Mouse (Mus musculus) kidney, adult 8-10 months (tissue): ENCODE measurements around the gene Tmem189.

Experiments used
- DNase-seq, 2 experiments: peaks; one replicate each; pipeline ENCODE4 v3.0.0; 2022

The Tmem189 gene

GRCm38 (mm10) chr2:167700018-167700417 lies 10.4 kb upstream of the Tmem189 start:
- DNase-seq: no peak

DNA sequence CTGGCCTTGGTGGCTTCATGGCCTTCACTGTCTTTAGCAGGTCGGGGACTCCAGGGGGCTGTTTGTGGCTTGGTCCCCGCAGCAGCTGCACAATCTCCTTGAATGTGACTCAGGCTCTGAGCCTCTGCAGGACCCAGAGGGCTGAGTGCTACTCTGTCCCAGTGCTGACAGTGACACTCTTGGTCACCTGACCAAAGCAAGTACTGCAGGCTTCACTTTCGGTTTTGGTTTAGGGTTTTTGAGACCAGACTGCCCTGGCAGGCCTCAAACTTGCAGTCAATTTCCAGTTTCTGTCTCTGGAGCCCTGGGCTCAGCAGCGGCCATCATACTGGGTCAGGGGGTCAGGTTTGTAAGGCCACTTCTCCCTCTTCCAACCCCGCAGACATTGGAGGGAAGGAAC lies 8.3 kb upstream of the Tmem189 start:
- DNase-seq: peak; percentile 63 to 65

GRCm38 (mm10) chr2:167696143-167696542 lies 6.5 kb upstream of the Tmem189 start:
- DNase-seq: no peak

- DNase-seq: no peak
Observed at GRCm38 (mm10) chr2:167695491-167695890, 5.9 kb upstream of the Tmem189 start.

DNA sequence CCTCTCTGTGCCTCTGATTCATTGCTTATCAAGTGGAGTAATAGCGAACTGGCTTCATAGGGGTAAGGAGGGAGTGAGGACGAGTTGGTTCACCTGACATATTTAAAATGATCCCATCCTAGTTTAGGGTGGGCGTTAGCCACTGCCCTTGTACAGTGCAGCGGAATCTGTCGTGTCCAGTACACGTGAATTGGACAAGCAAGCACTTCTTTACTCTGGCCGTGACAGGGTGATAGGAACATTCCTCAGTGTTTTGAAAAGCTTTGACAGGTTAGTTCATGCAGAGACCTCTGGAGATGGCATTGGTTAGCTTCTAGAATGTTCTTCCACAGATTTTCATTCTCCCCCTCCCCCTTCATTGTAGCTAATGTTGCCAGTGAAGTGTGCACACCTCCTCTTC lies 5.3 kb upstream of the Tmem189 start:
- no peak for DNase-seq

DNA sequence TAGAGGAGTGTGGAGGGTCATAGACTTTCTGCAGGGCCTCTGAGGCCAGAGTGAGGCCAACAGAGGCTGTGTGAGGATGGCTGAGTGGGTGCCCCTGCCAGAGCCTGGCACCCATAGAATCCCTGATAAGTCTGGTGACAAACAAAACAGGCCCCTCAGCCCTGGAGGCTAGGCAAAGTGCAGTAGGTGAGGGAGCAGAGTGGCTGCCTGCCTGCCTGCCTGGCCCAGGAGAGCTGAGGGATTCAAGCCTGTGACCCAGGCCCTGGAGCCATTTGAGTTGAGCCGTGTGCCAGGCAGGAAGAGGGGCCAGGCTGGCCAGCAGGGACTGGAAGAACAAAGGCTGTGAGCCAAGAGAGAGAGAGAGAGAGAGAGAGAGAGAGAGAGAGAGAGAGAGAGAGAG lies 4.6 kb upstream of the Tmem189 start:
- DNase-seq: no peak

- no peak for DNase-seq
Observed at GRCm38 (mm10) chr2:167693540-167693939, 3.9 kb upstream of the Tmem189 start.

- no peak for DNase-seq
Observed at GRCm38 (mm10) chr2:167692831-167693230, 3.2 kb upstream of the Tmem189 start.

DNA sequence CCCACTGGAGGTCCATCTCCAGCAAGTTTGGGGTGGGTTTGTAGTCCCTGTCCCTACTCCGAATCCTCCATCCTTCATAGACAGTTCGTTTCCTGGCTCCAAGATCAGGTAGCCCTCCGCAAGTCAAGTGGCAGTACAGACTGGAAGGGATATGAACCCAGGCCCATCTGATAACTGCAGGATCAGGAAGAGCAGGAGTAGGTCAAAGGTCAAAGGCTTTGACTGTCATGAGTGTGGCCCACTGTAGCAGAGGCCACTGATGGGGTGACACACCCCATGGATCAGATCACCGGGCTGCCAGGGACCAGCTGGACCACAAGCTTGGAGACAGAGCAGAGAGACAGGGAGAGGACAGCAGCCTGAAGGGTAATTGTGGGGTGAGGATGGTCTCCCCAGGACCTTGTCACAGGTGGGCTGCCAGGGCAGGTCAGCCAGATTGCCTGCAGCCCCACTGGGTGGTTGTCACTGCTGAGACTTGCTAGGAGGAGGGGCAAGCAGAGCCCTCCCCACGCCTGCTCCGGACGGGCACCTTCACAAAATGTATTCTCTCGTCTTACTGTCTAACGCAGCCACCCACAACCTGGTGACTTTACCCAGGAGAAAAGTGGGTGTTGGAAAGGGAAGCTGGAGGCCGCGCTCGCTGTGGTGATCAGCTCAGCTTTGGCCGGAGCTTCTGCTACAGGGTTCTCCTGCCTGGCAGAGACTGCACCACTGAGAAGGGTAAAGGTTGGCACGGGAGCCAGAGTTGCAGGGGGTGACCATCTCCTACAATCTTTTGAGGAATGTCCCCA lies 2.4 kb upstream of the Tmem189 start:
- DNase-seq: no peak

- DNase-seq: no peak
Observed at GRCm38 (mm10) chr2:167691410-167691809, 1.8 kb upstream of the Tmem189 start.

DNA sequence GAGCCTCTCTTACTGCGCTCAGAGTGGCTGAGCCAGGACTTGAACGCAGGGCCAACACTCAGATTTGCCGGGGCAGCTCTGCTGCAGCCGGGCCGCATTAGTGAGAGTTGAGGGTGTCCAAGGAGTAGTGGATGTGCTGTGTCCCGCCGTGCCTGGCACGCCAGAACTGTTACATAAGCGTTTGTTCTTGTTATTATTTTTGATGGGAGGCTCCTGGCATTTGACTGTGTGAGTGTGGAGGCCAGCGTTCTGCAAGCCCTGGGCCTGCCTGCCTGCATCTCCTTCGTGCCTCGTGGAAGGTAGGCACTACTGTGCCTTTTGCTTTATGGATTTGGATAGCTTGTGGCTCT lies 1.3 kb upstream of the Tmem189 start:
- DNase-seq: peak in 1 of 2 experiments; percentile 62

DNA sequence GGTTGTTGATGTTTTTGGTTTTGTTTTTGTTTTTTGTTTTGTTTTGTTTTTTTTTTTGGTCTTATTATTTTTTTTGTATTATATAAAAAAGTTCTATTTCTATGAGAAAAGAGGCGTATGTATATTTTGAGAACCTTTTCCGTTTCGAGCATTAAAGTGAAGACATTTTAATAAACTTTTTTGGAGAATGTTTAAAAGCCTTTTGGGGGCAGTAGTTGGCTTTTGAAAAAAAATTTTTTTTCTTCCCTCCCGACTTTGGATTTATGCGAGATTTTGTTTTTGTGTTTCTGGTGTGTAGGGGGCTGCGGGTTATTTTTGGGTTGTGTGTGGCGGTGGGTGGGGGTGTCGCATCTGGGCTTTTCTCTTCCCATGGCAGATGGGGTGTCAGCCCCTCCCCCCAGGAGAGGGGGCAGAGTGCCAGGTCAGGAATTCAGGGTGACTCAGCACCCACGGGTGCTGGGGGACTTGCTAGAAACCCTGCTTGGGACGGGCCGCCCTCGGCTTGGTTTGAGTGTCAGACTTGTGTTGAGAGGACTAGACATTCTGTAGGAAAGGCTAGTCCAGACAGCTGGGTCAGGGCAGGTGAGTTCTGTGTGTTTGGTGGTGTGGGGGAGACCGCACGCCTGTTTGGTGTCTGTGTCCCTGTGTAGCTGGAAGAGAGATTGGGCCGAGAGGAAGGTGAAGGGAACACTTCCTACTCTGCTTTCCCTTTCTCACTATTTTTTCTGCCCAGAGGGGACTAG lies 768 bp upstream of the Tmem189 start:
- DNase-seq: no peak

DNA sequence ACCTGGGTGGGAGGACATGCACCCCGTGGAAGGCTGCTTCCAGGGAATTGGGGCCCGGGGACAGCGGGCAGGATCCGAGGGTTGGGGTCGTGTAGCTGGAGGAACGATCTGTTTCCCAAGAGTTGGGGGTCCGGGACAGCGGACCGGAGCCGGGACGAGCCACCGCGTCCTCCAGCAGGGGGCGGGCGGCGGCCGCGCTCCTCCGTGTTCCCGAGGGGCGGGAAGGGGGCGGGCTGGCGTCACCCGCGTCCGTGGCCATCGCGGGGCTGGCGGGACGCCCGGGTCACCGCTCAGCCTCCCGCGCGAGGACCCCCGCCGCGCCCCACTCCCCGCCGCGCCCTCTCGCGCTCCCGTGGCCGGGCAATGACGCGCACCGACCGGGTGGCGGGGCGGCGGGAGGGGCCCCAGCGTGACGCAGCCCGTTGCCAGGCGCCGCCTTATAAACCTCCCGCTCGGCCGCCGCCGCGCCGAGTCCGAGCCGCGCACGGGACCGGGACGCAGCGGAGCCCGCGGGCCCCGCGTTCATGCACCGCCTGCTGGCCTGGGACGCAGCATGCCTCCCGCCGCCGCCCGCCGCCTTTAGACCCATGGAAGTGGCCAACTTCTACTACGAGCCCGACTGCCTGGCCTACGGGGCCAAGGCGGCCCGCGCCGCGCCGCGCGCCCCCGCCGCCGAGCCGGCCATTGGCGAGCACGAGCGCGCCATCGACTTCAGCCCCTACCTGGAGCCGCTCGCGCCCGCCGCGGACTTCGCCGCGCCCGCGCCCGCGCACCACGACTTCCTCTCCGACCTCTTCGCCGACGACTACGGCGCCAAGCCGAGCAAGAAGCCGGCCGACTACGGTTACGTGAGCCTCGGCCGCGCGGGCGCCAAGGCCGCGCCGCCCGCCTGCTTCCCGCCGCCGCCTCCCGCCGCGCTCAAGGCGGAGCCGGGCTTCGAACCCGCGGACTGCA lies 847 bp downstream of the Tmem189 start, which contains the start of gene Cebpb:
Gene Cebpb, plus strand, starts transcription at position 418 of the 954 bp plus-strand sequence.
- peak; percentile 73 to 84 for DNase-seq

- DNase-seq: no peak
Observed at GRCm38 (mm10) chr2:167688126-167688497, 1.5 kb downstream of the Tmem189 start.

DNA sequence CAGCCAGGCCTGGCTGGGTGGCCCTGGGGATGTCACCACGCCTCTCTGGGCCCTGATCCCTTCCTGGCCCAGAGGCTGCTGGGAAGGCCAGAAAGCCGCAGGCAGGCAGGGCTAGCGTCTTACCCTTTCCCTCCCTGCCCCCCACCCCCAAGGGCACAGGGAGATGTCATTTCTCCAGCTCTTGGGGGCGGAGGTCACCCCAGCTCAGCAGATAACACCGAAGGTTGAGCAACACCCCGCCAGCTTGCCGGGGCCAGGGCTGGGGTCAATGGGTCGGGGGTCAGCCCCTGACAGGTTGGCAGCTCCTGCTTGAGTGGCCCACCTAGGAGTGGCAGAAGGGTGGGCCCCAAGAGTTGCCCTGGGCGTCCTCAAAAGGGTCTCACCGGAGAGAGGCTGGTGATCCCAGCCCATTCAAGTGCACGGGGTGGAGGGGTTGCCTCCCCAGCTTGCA lies 1.9 kb downstream of the Tmem189 start:
- DNase-seq: no peak

DNA sequence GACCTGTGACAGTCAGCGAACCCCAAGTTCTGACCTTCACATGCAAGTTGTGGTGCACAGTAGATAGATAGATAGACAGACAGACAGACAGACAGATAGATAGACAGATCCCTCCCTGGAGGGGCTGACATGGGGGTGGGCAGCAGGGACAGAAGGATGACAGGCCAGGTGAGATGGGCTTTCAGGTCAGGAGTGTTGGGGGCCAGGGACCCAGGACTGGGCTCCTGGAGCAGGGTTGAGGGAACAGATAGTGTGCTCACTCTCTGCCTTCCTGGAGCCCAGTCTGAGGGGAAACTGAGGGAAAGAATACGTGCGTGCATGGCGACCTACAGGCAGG lies 2.4 kb downstream of the Tmem189 start:
- DNase-seq: no peak

DNA sequence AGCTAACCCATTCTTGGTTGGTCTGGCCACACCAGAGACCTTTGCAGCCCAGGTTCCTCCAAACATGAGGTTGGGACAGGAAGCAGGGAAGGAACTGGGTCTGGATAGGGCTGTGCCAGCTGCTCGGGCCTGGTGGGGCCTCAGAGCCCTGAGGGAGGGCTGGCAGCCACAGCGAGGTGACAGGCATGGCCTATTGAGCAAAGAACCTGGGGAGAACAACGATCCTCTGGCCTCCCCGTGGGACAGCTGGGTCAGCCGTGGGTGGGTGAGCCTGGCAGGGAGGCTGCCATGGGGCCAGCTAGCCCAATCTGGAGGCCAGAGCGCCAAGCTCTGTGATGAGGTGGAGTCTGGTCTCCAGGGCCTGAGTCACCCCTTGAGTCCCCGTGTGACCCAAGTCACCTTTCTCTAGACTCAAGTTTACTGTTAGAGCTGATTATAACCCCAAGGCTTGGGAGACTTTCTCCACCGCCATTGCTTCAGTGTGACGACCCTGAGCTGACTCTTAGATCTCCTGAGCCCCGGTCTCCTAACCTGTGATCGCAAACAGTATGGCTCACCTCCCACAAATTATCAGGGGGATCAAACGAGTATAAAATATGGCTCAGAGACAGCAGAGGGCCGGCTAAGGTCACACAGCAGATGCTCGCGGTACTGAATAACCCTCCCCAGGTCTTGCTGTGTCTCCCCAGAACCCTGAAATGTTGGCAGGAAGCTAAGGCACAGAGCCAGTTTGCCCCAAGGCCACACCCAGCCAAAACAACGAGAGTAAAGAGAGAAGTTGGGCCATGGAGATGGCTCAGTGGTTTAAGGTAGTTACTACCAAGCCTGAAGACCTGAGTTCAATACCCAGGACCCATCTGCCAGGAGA lies 3.0 kb downstream of the Tmem189 start:
- no peak for DNase-seq

DNA sequence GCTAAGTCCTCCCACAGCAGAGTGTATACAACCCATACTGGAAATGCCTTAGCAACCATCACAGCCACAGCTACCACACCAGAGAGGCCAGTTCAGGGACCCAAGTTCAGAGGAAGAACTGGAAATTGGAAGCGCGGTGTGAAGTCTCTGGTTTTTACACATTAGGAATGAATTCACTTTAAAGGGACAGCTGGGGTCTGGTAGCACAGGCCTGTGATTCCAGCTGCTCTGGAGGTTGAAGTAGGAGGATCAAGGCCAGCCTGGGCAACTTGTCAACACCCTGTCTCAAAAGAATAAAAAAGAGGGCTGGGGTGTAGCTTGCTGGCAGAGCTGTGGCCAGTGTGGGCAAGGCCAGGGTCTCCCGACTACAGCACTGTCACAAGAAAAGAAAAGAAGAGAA lies 3.8 kb downstream of the Tmem189 start:
- no peak for DNase-seq

DNA sequence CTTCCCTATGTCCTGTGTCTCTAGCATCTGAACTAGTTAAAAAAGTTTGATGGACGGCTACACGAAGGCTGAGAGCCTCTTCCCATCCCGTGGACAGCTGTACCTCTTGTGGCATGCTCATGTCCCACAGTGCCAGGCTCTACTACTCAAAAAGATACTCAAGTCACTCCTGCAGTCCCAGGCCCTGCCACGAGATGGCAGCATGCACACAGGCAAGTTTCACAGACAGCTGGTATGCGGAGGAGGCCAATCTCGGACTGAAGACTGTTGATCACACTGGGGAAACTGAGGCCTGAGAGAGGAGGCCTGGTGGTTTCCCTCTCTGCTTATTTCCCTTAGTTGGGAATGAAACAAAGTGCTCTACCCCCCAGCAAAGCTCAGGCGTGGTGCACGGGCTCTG lies 4.5 kb downstream of the Tmem189 start:
- peak; percentile 90 to 99 for DNase-seq

DNA sequence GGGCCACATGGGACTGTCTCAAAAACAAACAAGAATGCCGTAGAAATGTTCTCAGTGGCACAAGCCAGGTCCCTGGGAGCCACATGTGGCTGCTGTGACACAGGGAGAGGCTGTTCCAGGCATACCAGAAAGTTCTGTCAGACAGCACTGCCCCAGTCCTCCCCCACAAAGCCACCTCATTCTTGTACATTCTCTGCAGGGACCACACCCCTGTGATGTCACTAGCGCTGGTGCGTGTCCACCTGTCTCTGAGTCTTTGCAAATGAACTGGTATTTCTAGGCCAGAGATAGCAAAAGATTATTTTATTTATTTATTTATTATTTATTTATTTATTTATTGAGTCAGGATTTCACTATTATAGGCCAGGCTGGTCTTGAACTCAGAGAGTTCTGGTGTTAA lies 5.9 kb downstream of the Tmem189 start:
- DNase-seq: no peak

DNA sequence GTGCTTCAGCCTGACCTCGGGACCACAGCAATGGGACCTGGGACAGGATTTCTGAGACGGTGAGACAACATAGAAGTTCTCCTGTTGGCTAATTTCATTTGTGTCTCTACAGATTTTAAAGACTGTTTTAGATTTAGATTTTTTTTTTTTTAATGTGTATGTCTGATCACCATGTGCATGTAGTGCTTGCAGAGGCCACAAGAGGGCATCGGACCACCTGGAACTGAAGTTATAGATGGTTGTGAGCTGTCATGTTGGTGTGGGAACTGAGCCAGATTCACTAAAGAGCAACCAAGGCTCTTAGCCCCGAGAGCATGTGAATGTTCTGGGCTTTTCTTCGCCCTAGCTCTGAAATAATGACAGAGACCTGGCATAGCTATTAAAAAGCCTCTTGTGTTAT lies 9.0 kb downstream of the Tmem189 start:
- DNase-seq: peak in 1 of 2 experiments; percentile 77

DNA sequence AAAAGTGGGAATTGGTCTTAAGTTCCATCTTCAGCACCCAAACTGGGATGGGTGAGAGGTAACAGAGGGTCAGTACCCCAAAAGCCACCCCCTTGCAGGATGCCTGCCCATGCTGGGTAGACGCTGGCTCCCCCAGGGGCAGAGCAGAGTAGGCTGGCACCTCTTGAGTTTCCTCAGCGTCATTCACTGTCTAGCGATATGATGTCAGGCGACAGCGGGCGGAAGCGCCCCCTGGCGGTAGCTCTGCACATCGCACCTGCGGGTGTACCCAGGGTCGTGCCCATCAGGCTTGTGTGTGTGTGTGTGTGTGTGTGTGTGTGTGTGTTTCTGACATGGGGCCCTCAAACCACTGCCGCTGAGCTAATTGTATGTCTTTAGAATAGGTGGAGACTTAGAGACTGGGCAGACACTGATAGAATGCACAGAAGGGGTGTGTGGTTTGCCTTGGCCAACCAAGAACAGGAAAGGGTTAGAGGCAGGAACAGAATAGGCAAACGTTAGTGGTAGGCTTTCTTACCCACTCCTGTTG lies 9.7 kb downstream of the Tmem189 start:
- peak in 1 of 2 experiments; percentile 82 for DNase-seq
